Mouse (Mus musculus) kidney, adult 2 months (tissue): ENCODE results near the gene Cyp2d11.

Experiments
- CTCF ChIP-seq: fragments of 200-500 bp; conservative IDR thresholded peaks from 2 replicates; pipeline ENCODE4 v1.5.1; 2011; ENCODE audit warnings: low read depth, mild to moderate bottlenecking, control low read depth, low read length, moderate library complexity, mixed read lengths; ENCODE audit not compliant: insufficient read depth, insufficient read length
- POLR2A ChIP-seq: fragments of 200-500 bp; IDR thresholded peaks from one replicate; pipeline ENCODE4 v1.6.1; 2011; ENCODE audit warnings: low read depth, low read length, control low read depth

- TF ChIP-seq CTCF (no peak), POLR2A (no peak)
Observed at GRCm38 (mm10) chr15:82377701-82378100, 16.1 kb downstream of the Cyp2d11 start.
